Mouse (Mus musculus) forebrain, postnatal 0 days (tissue): ENCODE results near the gene Gsn. TPM values are rescaled to one million over a fixed set of nuclear protein-coding genes. Genes with fewer than 3 reads are reported as not detected.

Source experiments
- ATAC-seq: fragments of 200-750 bp; cut with Nextera tagmentation; 2 replicates; pipeline ENCODE4 v1.8.0; 2017; ENCODE audit warnings: mild to moderate bottlenecking, moderate library complexity
- DNase-seq: peaks from one replicate; pipeline ENCODE4 v3.0.0-alpha.2; 2015
- H3K27ac ChIP-seq: fragments of 300-500 bp; sonication (generic); 2 replicates; pipeline ENCODE4 v1.5.1; 2014; ENCODE audit warnings: low read depth, mild to moderate bottlenecking, antibody characterized with exemption, low read length, moderate library complexity, mixed read lengths
- H3K27me3 ChIP-seq: fragments of 300-500 bp; sonication (generic); 2 replicates; pipeline ENCODE4 v1.6.1; 2014; ENCODE audit warnings: mild to moderate bottlenecking, low read length, mixed read lengths; ENCODE audit not compliant: insufficient read depth
- H3K36me3 ChIP-seq: fragments of 300-500 bp; sonication (generic); 2 replicates; pipeline ENCODE4 v1.6.1; 2014; ENCODE audit warnings: mild to moderate bottlenecking, moderate library complexity; ENCODE audit not compliant: insufficient read depth
- H3K4me1 ChIP-seq: fragments of 300-500 bp; sonication (generic); 2 replicates; pipeline ENCODE4 v1.6.1; 2014; ENCODE audit warnings: antibody characterized with exemption; ENCODE audit not compliant: insufficient read depth
- H3K4me2 ChIP-seq: fragments of 300-500 bp; sonication (generic); 2 replicates; pipeline ENCODE4 v1.6.1; 2014; ENCODE audit warnings: low read depth, mild to moderate bottlenecking, moderate library complexity
- H3K4me3 ChIP-seq: fragments of 300-500 bp; sonication (generic); 2 replicates; pipeline ENCODE4 v1.5.1; 2014; ENCODE audit warnings: low read depth, low read length, mixed read lengths
- H3K9ac ChIP-seq: fragments of 300-500 bp; sonication (generic); 2 replicates; pipeline ENCODE4 v1.6.1; 2014; ENCODE audit warnings: mild to moderate bottlenecking
- H3K9me3 ChIP-seq: fragments of 300-500 bp; sonication (generic); 2 replicates; pipeline ENCODE4 v1.6.1; 2016; ENCODE audit warnings: low read length
- CTCF ChIP-seq: sonication (generic); IDR thresholded peaks from 2 replicates; pipeline ENCODE4 v1.5.1; 2016; ENCODE audit warnings: antibody characterized with exemption, control low read depth, low read depth
- WGBS: fragments of 180-500 bp; shearing (Covaris S2); extraction: QIAGEN DNeasy Blood & Tissue Kit; methylation state at CpG from one replicate; pipeline ENCODE4 v1.1.7; 2014; 5-methylcytosine and 5-hydroxymethylcytosine counted together
- polyA plus RNA-seq: library from polyadenylated mRNA; unstranded; fragments of >200 nt; fragmentation: Nextera tagmentation; extraction: Ambion mirVana; gene quantifications from 2 replicates; pipeline ENCODE4 v1.2.1, GENCODE M21; 2015
- total RNA-seq: library from RNA; depleted of rRNA; stranded (reverse); fragments of >200 nt; gene quantifications from 2 replicates; pipeline ENCODE4 v1.2.3, GENCODE M21; 2014; rRNA removed

Gsn gene
- total and polyA plus RNA-seq, 2 experiments from 2014 or later, result 24.3 to 30.3 TPM

- 72% methylated on average over 2 of the region's 2 CpGs for WGBS
- Histone ChIP-seq H3K9ac (no peak overlapping the region), H3K4me2 (no peak overlapping the region), H3K27ac (no peak overlapping the region), H3K9me3 (no peaks in the 10 kb centered on the region), H3K4me1 (no peaks in the 10 kb centered on the region), H3K4me3 (no peak overlapping the region), H3K36me3 (no peaks in the 10 kb centered on the region), H3K27me3 (no peaks in the 10 kb centered on the region)
- DNase-seq (no peak), ATAC-seq (no peak)
- no peak for TF ChIP-seq CTCF
Observed at GRCm38 (mm10) chr2:35345984-35346383, 89.8 kb downstream of the Gsn start.

- ATAC-seq (peak; percentile 66; the same call in 1 of the 2 replicates), DNase-seq (peak; percentile 57)
- WGBS, result 56% methylated on average over 5 of the region's 5 CpGs
Observed at GRCm38 (mm10) chr2:35349184-35349583, 93.0 kb downstream of the Gsn start.

More at GRCm38 (mm10) chr2:35349184-35349583, 93.0 kb downstream of the Gsn start:
- Histone ChIP-seq H3K4me1 (no peaks in the 10 kb centered on the region), H3K27ac (no peak overlapping the region), H3K36me3 (no peaks in the 10 kb centered on the region), H3K9ac (no peak overlapping the region), H3K9me3 (no peaks in the 10 kb centered on the region), H3K4me3 (no peak overlapping the region), H3K4me2 (no peak overlapping the region), H3K27me3 (no peaks in the 10 kb centered on the region)
- TF ChIP-seq CTCF, result peak; percentile 81

Other genes with a start within 250 kb of the Gsn start
- 0.46 and 1.1 TPM in 2 replicates for gene Hc, start 194.9 kb upstream of the Gsn start, total RNA-seq
- gene Hc, start 194.9 kb upstream of the Gsn start, polyA plus RNA-seq, result 0.28 and 1.3 TPM in 2 replicates
- gene AI182371, start 154.8 kb upstream of the Gsn start, total RNA-seq, result 0.33 and 0.38 TPM in 2 replicates
- gene AI182371, start 154.8 kb upstream of the Gsn start, polyA plus RNA-seq, result 0.18 TPM in 1 of 2 replicates, not detected in the other
- 10.4 and 17.4 TPM in 2 replicates for gene Cntrl, start 146.9 kb upstream of the Gsn start, total RNA-seq
- gene Cntrl, start 146.9 kb upstream of the Gsn start, polyA plus RNA-seq, result 5.5 and 7.0 TPM in 2 replicates
- 98.0 and 121 TPM in 2 replicates for gene Rab14, start 55.3 kb upstream of the Gsn start, total RNA-seq
- gene Rab14, start 55.3 kb upstream of the Gsn start, polyA plus RNA-seq, result 432 and 544 TPM in 2 replicates
- 16.9 and 23.3 TPM in 2 replicates for gene Stom, start 80.6 kb downstream of the Gsn start, total RNA-seq
- 16.2 and 18.9 TPM in 2 replicates for gene Stom, start 80.6 kb downstream of the Gsn start, polyA plus RNA-seq
- gene 4930568D16Rik, start 111.3 kb downstream of the Gsn start, total RNA-seq, result not detected in 2 replicates
- gene 4930568D16Rik, start 111.3 kb downstream of the Gsn start, polyA plus RNA-seq, result not detected in 2 replicates
- gene 4930402F06Rik, start 140.8 kb downstream of the Gsn start, total RNA-seq, result not detected in 2 replicates
- not detected in 2 replicates for gene 4930402F06Rik, start 140.8 kb downstream of the Gsn start, polyA plus RNA-seq
- gene Ggta1, start 206.9 kb downstream of the Gsn start, total RNA-seq, result 6.8 and 7.9 TPM in 2 replicates
- gene Ggta1, start 206.9 kb downstream of the Gsn start, polyA plus RNA-seq, result 3.0 and 4.3 TPM in 2 replicates